Mouse (Mus musculus): ENCODE measurements around the gene Tnpo1.
A peak's percentile ranks its signal among the peaks of the same experiment; 100 is the strongest.

DNA sequence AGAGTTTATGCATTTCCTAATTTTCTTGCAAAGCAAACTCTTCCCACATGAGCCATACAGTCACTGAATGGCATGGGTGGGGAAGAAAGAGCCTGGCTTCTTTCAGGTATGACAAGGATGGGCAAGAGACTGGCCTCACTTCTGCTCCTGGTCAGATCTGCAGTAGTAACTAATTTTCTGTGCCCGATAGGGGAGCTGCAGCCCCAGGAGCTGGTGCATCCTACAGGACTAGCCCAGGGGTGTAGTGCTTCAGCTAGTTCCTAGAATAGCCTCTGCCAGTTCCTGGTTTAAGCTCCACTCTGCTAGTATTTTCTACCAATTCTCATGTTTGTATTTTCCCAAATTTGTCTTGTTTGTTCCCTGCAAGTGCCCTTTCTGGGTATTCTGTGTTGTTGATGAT, 92.0 kb downstream of the Tnpo1 start:
- TF ChIP-seq CTCF (IDR thresholded peaks at IDR 0.05; ENCODE audit: low read depth) = 0 out of 2 replicates have a peak, but pooled peaks have one; percentile 19
- TF ChIP-seq EP300 (IDR thresholded peaks at IDR 0.05; ENCODE audit: low read depth) = no peak
